Mouse (Mus musculus) MN1 (cell line): ENCODE measurements at regions not wholly inside any gene's neighbourhood (a gene's known extent, or its start where the extent isn't known, plus 50 kb on each side); places are given as distances from the start of the nearest gene placed in this dataset.

Experiments
- DNase-seq: peaks from one replicate; pipeline ENCODE4 v3.0.0-alpha.2; 2016; ENCODE audit warnings: low spot score

GRCm38 (mm10) chrX:164878336-164878735 is 101.8 kb downstream of the Mospd2 start:
- DNase-seq = no peak

- no peak for DNase-seq
These were observed 139.8 kb downstream of the Mospd2 start for GRCm38 (mm10) chrX:164840393-164840792.

- DNase-seq = peak; percentile 47
These were observed 159.3 kb downstream of the Mospd2 start for GRCm38 (mm10) chrX:164820906-164821305.

GRCm38 (mm10) chrX:164787293-164787692 is 192.9 kb downstream of the Mospd2 start:
- DNase-seq = no peak

- DNase-seq = no peak
These were observed 215.3 kb downstream of the Mospd2 start for GRCm38 (mm10) chrX:164764919-164765318.

GRCm38 (mm10) chrX:164763764-164764445 is 216.3 kb downstream of the Mospd2 start:
- peak; percentile 75 for DNase-seq

- no peak for DNase-seq
These were observed 234.5 kb downstream of the Mospd2 start for GRCm38 (mm10) chrX:164745552-164746217.
